Mouse (Mus musculus): Measurements from ENCODE around the gene Hcrtr1. TPM values are rescaled to one million over a fixed set of nuclear protein-coding genes. Genes with fewer than 3 reads are reported as not detected.

Gene Hcrtr1
- total RNA-seq, 2 experiments from 2014 or later, result 5.8 to 6.3 TPM

DNA sequence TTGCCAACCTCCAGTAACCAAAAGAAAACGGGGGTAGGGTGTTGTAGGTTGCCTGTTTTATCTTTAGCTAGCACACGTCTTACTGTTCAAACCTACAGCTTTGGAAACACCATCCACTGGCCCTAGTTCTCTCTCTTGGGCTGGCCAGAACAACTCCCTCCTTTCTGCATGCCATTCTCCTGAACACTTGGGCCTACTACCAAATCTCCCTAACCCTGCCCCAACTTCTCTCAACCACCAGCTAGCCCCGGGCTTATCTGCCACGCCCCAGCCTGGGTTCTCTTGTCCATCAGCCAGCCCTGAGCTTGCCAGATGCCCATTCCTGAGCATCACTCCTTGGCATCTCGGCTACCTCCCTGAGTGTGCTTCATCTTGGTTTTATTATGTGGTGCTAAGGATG lies 10.3 kb downstream of the Hcrtr1 start:
- DNase-seq (ENCODE audit: low spot score in 2 of 2), result no peak
- intact Hi-C loops (cut with DNase I), result no loop called here

DNA sequence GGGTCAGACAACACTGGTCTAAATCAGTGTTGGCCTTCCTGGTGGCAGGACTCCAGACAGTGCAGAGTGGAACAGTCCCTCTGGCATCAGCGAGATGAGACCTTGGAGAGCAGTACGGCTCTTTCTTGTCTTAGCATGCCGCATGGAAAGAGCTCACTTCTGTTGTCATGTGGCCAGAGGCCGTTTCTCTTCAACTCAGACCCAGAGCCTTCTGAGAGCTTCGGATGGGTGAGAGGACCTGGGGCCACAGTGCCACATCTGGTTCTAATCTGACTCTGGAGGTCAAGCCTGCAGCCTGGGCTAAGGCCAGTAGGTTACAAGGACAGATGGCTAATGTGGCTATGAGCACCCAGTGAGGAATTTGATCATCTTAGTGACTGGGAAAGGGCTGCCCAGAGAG lies 13.2 kb downstream of the Hcrtr1 start:
- no peak for DNase-seq (ENCODE audit: low spot score in 2 of 2)
- intact Hi-C loops (cut with DNase I), result no loop called here

DNA sequence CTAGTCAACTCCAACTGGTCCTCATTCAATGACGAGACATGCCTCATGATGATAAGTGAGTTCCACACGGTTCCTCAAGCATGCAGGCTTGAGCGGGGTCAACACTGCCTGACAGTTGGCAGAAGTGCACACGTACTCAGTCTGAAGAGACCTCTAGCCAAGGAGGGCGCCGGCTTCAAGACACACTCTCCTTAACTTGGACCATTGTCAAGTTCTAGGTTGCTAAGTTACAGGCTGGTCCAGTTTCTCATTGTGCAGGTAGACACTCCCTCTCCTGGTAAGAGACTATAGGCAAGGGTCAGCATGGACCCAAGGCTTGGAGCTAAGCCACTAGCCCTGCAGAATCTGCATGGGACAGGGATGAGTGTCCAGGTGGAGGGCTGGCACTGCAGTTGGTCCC lies 14.0 kb downstream of the Hcrtr1 start:
- no peak for DNase-seq (ENCODE audit: low spot score in 2 of 2)
- intact Hi-C loops (cut with DNase I), result no loop called here

DNA sequence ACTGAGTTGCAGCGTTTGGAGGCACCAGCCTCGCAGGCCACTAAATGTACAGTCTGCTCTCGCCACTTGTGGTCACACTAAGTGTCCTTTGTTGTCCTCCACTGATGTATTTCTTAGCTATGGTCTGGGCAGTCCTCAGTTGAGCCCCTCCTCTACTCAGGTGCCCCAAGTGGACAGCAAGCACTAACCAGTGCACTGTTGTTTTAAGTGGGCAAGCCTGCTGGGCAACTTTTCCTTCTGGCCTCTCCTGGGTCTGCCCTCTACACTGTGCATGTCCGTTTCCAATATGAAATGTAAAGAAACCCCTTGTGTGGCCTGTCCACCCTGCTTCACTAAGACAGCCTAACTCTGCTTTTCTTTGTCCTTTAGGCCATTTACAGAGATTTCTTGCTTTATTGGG lies 15.0 kb downstream of the Hcrtr1 start:
- no peak for DNase-seq (ENCODE audit: low spot score in 2 of 2)
- intact Hi-C loops (cut with DNase I), result no loop called here

DNA sequence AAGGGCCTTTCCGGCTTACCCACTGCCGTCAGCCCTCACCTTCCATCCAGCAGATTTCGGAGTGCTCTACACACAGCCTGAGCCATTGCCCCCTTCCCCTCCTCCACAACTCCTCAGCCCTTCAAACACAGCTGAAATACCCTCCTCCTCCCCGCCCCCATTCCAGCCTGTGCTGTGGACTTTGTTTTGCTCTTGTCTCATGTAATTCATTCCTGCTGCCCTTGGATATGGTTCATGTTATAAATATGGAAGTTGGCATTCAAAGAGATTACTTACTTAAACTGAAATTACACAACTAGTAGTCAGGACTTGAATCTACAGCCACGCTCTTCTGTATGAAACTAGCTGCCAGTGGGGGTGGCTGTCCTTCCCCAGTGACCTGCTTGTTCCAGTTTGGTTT lies 16.1 kb downstream of the Hcrtr1 start:
- no peak for DNase-seq (ENCODE audit: low spot score in 2 of 2)
- intact Hi-C loops (cut with DNase I), result no loop called here

DNA sequence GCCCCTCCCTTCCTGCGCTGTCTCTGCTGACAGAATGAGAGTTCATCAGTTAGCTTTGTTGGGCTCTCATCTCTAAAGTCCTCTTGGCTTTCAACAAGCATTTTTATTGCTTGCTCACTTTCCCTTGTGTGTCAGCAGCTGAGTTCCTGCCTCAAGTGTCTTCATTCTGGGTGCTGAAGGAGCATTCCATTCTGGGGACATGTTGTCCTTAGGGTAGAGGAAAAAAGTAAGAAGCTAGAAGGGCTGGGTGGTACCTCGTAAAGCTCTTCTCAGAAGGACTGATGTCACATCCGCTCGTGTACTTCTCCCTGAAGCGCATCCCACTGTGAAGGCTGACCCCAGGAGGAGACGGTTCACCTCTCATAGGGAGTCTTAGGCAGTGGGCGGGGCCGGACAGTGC lies 17.6 kb downstream of the Hcrtr1 start:
- intact Hi-C loops (cut with DNase I), result no loop called here
- DNase-seq (ENCODE audit: low spot score in 2 of 2), result no peak

DNA sequence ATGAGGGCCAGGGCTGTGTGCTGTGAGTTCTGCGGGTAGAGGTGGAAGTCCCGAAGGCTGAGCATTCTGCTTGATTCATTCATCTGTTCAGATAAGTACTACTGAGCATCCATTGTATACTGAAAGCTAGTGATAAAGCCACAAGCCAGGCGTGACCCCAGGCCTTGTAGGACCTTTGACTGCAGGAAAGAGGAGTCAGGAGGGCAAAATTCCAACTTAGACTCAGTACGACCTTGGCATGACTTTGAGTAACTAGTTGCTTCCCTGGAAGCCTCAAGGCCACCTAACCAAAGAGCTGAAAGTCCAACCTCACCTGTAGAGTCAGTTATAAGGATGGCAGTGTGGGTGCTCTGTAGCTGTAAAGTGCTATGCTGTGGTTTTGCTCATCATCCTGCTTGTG lies 18.4 kb downstream of the Hcrtr1 start:
- intact Hi-C loops (cut with DNase I), result no loop called here
- no peak for DNase-seq (ENCODE audit: low spot score in 2 of 2)

DNA sequence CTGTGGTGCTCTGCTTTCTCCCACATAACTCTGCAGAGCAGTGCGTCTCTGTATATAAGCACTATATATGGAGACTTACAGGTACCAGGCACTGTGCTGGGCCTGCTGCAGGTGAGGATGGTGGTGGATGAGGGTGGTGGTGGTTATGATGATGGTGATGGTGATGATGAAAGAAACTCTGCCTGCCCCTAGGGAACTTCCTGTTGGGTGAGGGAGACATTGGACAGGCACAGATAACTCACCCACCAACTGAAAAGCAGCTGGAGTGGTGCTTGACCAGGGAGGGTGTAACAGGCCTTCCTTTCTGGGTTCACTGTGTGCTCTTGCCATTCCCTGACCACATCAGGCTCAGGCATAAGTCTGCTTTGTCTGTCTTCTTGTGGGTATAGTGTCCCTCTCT lies 26.4 kb downstream of the Hcrtr1 start:
- intact Hi-C loops (cut with DNase I), result no loop called here

DNA sequence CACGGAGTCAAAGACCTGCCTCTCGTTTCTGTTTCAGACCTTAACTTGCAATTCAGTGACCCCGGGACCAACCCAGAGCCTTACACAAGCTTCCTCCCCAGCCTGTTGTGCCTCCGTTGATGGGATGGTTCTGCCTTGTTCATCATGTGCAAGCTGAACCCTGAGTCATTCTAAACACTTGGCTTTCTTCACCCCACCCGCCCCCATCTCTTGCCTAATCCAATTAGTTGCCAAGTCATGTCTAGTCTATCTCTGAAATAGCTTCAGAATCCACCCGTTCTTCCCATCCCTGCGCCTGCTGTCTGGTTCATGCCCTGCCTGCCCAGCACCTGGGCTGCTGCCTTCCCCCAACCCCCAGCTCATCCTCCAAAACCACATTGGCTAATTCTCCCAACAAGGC lies 26.9 kb downstream of the Hcrtr1 start:
- intact Hi-C loops (cut with DNase I), result no loop called here
- no peak for DNase-seq (ENCODE audit: low spot score in 2 of 2)

More for the DNA sequence above, 26.4 kb downstream of the Hcrtr1 start:
- no peak for DNase-seq (ENCODE audit: low spot score in 2 of 2)

DNA sequence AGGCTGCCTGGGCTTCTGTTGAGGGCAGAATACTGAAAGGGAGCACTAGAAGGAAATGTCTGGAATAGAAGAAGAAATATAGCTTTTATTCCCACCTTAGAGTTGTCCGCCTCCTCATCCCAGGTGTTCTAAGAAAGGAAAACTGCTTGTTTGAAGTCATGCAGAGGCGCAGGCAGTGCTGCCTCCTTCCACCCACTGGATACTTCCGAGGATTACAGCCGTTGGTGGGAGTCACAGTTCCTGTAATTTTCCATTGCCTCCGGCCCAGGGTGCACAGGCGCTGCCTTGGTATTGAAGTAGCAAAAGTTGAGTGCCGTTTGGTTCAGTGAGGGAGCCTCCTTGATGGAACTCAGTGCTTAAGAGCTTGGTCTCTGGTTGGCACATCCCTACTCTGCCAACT lies 29.1 kb downstream of the Hcrtr1 start:
- intact Hi-C loops (cut with DNase I), result no loop called here
- peak in 1 of 2 experiments; percentile 24 for DNase-seq (ENCODE audit: low spot score in 2 of 2)

DNA sequence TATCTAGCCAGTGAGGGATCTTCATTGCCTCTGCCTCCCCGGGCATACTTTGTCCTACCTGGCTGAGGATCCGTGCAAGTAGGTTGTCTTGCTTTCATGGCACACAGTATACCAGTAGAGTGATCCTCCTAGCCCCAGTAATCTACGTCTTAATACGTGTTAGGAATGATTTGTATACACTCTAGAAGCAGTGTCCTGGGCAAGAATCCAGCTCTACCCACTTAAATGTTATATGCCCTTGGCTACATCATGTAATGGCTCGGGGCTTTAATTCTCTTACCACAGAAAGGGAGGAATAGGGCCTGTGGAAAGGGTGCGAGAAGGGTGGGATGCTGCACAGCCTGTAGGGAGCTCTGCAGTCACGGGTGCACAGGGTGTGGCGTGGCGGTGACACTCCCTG lies 29.5 kb downstream of the Hcrtr1 start:
- no peak for DNase-seq (ENCODE audit: low spot score in 2 of 2)
- intact Hi-C loops (cut with DNase I), result no loop called here

DNA sequence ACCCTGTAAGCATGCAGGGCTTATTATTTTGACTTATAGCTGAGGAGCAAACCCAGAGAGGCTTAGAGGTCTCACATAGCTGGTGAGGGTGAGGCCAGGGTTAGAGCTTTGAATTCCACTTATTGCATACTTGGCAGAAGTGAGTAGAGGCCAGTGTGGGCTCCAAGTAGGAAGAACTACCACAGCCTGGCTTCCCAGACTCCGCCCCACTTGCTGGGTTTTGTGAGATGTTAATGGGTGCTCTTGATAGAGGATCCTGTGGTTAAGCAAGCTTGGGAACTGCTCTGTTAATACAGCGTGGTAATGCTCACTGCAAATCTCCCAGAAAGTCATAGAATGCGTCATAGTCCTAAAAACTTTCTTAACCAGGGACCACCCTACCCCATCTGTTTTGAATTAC lies 30.2 kb downstream of the Hcrtr1 start:
- no peak for DNase-seq (ENCODE audit: low spot score in 2 of 2)
- intact Hi-C loops (cut with DNase I), result no loop called here

DNA sequence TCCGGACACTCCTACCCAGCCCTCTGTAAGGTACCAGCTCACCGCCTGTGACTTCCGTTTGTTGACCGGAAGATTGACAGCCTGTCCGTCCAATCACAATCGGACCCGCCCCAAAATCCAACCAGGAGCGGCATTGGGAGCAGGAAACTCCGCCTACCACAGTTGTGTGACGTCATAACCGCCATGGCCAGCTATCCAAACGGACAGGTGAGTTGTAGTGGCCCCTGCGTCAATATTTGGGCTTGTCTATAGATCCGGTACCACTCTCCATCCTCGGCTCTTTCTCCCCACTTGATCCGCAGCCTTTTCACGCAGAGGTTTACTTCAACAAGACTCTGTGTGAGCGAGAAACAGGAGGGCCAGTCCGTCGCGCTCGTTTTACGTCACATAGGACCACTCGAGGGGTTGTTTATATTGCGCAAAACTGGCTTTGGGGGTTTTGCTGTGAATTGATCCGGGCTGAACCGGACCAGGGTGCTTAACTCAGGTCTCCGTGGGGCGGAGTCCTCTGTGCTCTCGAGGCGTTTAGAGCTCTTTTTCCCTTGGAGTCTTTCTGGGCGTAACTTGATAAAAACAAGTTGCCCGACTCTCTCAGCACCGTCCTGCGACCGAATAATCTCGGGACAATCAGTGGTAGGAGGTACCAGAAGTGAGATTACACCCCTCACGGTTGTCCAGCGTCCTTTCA lies 31.6 kb downstream of the Hcrtr1 start:
- intact Hi-C loops (cut with DNase I), result no loop called here
- peak; percentile 100 for DNase-seq (ENCODE audit: low spot score in 2 of 2)

DNA sequence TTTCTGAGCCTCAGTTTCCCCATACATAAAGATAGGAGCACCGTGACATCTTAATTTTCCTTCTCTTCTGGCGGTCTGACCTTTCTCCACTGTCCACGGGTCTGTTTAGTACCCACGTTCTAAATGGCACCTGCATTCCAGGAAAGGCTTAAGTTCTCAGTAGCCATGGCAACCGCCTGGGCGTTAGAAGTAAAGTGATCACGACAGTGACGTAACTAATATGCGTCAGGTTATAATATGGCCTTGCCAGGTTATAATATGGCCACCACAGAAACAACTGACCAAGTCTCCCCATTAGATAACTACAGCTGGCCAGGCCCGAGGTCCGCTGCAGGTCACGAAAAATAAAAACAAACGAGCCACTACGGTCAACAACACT lies 32.1 kb downstream of the Hcrtr1 start:
- intact Hi-C loops (cut with DNase I), result no loop called here
- no peak for DNase-seq (ENCODE audit: low spot score in 2 of 2)

DNA sequence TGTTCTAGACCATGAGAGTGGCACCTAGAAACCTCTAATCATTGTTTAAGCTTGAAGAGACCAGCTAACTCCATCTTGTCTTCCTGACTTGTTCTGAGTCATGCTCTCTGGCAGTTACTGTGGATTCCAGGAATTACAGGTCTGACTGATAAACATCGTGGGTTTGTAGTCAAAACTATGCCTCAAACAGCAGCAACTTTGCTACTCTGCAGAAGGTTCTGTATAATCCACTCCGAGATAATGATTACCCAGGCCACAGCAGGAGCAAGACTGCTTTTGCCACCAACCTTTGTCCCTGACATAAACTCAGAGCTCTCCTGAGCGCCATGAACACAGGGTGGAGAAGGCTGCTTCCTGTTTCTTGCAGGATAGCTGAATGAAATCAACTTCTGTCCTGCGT lies 34.6 kb downstream of the Hcrtr1 start:
- intact Hi-C loops (cut with DNase I), result no loop called here

DNA sequence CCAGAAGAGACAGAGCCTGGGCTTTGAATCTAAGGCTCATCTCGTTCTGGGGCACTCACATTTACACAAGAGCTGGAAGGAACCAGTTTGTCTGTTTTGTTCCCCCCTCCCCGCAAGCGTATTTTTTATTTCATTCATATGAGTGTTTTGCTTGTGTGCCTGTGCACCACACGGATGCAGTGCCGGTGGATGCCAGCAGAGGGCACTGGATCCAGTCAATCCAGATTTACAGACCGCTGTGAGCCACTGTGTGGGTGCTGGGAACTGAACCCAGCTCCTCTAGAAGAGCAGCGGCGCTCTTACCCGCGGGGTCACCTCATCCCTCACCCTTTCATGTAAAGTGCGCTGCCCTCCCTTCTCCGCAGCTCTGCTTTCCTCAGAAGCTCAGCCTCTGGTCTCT lies 35.5 kb downstream of the Hcrtr1 start:
- DNase-seq (ENCODE audit: low spot score in 2 of 2), result no peak
- intact Hi-C loops (cut with DNase I), result no loop called here

More for the DNA sequence above, 34.6 kb downstream of the Hcrtr1 start:
- no peak for DNase-seq (ENCODE audit: low spot score in 2 of 2)

DNA sequence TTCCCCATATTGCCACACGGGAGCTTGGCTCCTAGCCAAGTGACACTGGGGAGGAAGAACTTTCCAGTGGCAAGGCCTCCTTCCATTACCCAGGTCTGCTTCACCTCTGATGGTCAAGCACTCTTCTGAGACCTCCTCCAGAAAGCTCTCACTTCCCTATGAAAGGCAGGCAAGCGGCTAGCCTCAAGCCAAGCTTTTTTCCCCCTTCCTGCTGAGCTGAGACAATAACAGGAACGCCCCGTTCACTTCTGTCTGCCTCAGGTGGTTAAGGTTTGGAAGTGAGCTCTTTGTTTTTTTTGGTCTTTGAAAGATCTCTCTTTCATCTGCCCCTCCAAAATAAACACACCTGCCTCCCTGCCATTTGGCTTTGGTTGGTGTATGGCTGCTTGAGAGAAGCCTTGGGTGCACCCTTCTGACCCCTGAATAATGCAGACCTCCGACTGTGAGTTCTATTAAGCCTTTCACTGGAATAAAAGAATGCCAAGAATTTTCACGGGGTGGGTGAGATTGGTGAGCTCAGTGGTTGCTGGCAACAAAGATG lies 37.0 kb downstream of the Hcrtr1 start, which contains the start of gene Pef1:
Gene Pef1 (plus strand): TSS at position 448 of the 541 bp plus-strand sequence.
- no peak for DNase-seq (ENCODE audit: low spot score in 2 of 2)
- intact Hi-C loops (cut with DNase I), result no loop called here

DNA sequence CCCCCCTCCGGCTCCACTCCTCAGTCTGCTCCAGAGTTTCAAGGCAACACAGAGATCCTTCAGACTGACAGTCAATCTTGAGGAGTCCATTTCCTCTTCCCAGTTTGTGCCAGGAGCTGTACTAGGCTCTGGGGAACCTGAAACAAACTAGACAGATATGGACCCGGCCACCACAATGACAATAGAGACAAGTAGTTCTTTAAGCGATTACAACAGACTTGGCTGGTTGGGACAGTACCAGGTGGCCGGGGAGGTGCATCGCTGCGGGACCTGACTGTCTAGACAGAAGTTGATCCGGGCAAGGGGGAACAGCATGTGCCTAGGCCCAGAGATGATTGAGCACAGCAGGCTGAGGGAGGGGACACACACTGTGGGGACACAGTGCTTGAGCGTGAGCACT lies 38.0 kb downstream of the Hcrtr1 start:
- DNase-seq (ENCODE audit: low spot score in 2 of 2), result no peak
- intact Hi-C loops (cut with DNase I), result no loop called here

DNA sequence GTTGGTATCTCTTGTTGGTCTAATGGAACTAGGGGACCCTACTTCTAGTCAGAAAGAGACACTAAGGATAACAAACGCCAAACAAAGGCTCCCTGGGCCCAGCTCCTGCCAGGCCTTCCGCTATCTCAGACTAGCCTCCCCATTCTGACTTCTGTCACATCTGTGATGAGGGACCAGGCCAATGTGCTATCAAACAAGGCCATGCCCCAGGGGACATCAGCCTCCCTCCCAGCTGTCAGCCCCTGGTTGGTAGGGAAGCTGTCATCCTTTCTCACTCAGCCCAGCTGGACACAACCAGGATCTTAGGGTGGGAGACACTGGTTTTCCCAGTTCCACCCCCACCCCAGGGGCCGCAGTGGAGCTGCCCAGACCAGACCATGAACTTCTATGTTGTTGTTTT lies 44.0 kb downstream of the Hcrtr1 start:
- no peak for DNase-seq (ENCODE audit: low spot score in 2 of 2)
- intact Hi-C loops (cut with DNase I), result no loop called here

DNA sequence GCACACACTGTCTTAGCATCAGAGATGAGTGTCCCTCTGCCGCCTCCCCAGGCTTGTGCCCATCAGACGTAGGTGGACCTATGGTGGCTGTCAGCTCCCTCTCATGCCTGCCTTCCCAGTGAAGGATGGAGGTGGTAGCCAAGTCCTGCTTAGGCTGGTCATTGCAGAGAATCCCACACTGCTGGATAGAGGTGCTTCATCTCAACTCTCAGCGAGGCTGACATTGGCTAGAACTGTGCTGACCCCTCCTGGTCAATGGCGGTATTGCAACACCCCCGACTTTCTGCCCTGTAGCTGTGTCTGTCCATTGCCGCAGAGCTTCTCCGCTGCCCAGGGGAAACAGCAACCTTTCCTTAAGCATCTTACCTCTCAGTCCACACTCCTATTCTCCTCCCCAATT lies 51.9 kb downstream of the Hcrtr1 start:
- intact Hi-C loops (cut with DNase I), result loop anchor here (1.0 to 5.0 kb wide), 3 partner anchors 51 to 305 kb away; no protein-coding TSS in a partner anchor

DNA sequence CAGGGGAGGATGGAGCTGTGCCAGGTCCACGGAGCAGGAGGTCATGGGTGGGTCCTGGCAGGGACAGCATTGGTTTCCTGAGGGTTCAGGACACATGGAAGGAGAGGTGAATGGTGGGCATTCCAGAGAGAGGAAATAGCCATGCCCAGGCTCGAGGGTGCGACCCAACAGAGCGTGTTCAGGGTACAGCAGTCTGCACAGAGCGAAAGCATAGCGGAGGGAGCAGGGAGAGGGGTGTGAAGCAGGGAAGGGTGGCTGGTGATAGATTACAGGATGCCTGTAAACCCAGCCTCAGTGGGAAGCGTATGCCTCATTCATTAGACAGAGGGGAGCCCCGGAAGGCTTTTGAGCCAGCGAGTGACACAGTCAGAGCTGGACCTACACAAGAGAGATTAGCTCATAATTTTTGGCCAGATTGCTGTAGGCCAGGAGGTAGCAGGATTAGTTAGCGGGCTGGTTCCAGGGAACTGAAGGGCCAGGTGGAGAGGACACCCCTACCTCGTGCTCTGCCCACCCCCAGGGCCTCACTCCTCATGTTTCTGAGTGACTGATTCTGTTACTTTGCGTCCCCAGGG lies 53.8 kb downstream of the Hcrtr1 start:
- no peak for DNase-seq (ENCODE audit: low spot score in 2 of 2)
- intact Hi-C loops (cut with DNase I), result loop anchor here (5.0 kb wide), 1 partner anchor 303 kb away; no protein-coding TSS in a partner anchor

More for the DNA sequence above, 51.9 kb downstream of the Hcrtr1 start:
- DNase-seq (ENCODE audit: low spot score in 2 of 2), result peak; percentile 93 to 96

Measured in left cerebral cortex, postnatal 14 days (tissue).